Mouse (Mus musculus) brown adipose tissue, adult 24 weeks (tissue): ENCODE measurements at regions not wholly inside any gene's neighbourhood (a gene's known extent, or its start where the extent isn't known, plus 50 kb on each side); places are given as distances from the start of the nearest gene placed in this dataset.
A peak's percentile ranks its signal among the peaks of the same experiment; 100 is the strongest.

Experiments
- H3K27ac ChIP-seq: fragments of 200-500 bp; replicated peaks from 2 replicates; pipeline ENCODE4 v1.5.1; 2012; ENCODE audit warnings: low read depth, mild to moderate bottlenecking, low read length
- H3K4me1 ChIP-seq: fragments of 200-500 bp; 2 replicates; pipeline ENCODE4 v1.6.1; 2012; ENCODE audit warnings: low read length, mixed read lengths; ENCODE audit not compliant: control insufficient read depth, insufficient read depth, insufficient read length
- H3K4me3 ChIP-seq: fragments of 200-500 bp; 2 replicates; pipeline ENCODE4 v1.5.1; 2012; ENCODE audit warnings: low read depth, mild to moderate bottlenecking, low read length, moderate library complexity; ENCODE audit not compliant: insufficient read depth

DNA sequence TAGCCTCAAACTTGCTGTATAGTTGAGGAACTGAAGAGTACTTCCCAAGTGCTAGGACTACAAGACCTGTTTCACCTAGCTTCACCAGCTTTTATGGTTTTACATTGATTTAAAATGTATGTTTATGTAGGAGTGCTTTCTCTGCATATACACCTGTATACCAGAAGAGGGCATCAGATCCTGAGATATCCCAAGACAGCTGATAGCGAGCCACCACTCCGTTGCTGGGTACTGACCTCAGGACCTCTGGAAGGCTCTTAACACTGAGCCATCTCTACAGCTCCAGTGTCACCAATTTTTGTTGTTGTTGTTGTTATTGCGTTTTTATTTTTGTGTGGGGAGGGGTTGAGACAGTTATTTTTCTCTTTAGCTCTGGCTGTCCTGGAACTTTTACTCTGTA is 55.9 kb upstream of the Ddx3x start:
- Histone ChIP-seq H3K4me1 (0 out of 2 replicates have a peak, but pooled peaks cover under 1% of the 10 kb centered on the region), H3K27ac (no peak overlapping the region), H3K4me3 (no peak overlapping the region)

- Histone ChIP-seq H3K4me1 (0 out of 2 replicates have a peak, but pooled peaks cover 2% of the 10 kb centered on the region), H3K4me3 (no peak overlapping the region), H3K27ac (no peak overlapping the region)
These were observed 54.3 kb upstream of the Ddx3x start for GRCm38 (mm10) chrX:13226429-13226828.

DNA sequence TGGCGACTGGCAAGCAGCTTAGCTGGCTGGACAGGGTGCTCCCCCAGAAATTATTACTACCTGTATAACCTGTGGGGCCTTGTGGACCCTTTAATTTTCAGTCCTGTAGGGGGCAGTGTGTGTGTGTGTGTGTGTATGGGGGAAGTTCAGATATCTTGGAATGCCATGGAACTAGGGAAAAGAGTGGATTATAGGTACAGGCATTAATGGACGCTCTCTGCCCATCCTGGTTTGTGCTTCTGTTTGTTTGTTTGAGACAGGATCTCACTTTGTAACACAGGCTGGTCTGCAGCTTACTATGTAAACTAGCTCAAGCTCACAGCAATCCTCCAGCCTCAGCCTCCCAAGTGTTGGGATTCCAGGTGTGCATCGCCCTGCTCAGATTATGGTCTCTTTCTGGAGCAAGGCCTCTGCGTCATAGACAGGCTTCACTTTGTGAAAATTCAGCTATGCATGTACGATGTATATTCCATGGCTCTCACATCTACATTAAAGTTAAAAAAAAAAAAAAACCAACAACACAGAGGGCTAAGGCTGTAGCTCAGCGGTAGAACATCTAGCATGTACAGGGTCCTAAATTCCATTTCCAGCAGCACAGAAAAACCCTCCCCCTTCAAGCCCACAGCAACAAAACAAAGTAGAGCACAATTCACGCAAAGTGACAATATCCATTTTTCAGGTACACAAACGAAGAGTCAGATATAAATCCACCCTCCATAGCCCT is 50.7 kb upstream of the Ddx3x start:
- Histone ChIP-seq H3K4me3 (peak overlapping the region; percentile 66), H3K27ac (peak overlapping the region; percentile 89), H3K4me1 (0 out of 2 replicates have a peak, but pooled peaks cover 2% of the 10 kb centered on the region)

DNA sequence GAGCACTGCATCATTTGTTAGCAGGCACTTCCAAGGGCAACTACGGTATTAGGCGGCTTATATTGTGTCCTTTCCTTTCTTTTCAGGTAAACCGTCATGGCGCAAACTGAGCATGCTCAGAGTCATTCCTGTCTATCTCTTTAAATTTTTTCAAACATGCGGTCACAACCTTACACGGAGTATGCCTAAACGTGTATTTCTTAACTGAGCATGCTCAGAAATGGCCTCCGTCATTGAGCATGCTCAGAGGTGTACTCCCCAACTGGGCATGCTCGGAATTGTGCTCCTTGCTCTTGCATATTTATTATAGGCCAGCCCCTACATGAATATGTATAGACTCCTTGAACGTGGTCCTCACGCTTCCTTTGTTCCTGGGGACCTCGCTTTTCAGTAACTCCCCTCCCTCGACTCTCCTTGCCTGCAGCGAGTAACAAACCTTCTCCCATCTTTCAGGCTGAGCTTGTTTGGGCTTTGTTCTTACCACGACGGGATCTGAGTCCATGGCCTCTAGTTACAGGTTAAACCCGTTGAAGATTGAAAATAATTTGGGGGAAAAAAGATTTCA is 50.1 kb upstream of the Ddx3x start:
- H3K4me3 ChIP-seq: peak overlapping the region; percentile 66
- H3K27ac ChIP-seq: peak overlapping the region; percentile 89
- H3K4me1 ChIP-seq: 0 out of 2 replicates have a peak, but pooled peaks cover 2% of the 10 kb centered on the region
